Mouse (Mus musculus) mouse trophoblast stem cell (cell line): ENCODE results near the gene Zap70.

Experiments
- in situ Hi-C, 2 experiments: fragments of 300-500 bp; cut with MseI, MboI; formaldehyde crosslinking; loops; 2 replicates in 1 of 2; 3 replicates in 1 of 2; pipeline ENCODE4 v1.15.1; 2025

Zap70 gene

GRCm38 (mm10) chr1:36761568-36761967, at the start of gene Zap70:
Gene Zap70 (plus strand): TSS chr1:36761798.
- in situ Hi-C loops, result no loop called here

- in situ Hi-C loops, result no loop called here
Measured at GRCm38 (mm10) chr1:36714311-36714710, 47.3 kb upstream of the Zap70 start, which contains the start of gene Actr1b. Gene Actr1b (minus strand): TSS chr1:36714422.

- in situ Hi-C loops, result no loop called here
Measured at GRCm38 (mm10) chr1:36718786-36719185, 42.8 kb upstream of the Zap70 start.

- in situ Hi-C loops, result no loop called here
Measured at GRCm38 (mm10) chr1:36723146-36724056, 38.2 kb upstream of the Zap70 start.

- in situ Hi-C loops, result no loop called here
Measured at GRCm38 (mm10) chr1:36724057-36724431, 37.6 kb upstream of the Zap70 start.

GRCm38 (mm10) chr1:36737300-36737699, 24.3 kb upstream of the Zap70 start:
- in situ Hi-C loops, result no loop called here

GRCm38 (mm10) chr1:36739231-36739630, 22.4 kb upstream of the Zap70 start:
- in situ Hi-C loops, result no loop called here

- in situ Hi-C loops, result no loop called here
Measured at GRCm38 (mm10) chr1:36743046-36743445, 18.6 kb upstream of the Zap70 start.

- in situ Hi-C loops, result no loop called here
Measured at GRCm38 (mm10) chr1:36744268-36744944, 17.2 kb upstream of the Zap70 start.

GRCm38 (mm10) chr1:36745661-36746060, 15.9 kb upstream of the Zap70 start:
- in situ Hi-C loops, result no loop called here

- in situ Hi-C loops, result no loop called here
Measured at GRCm38 (mm10) chr1:36746452-36746851, 15.1 kb upstream of the Zap70 start.

- in situ Hi-C loops, result no loop called here
Measured at GRCm38 (mm10) chr1:36753932-36754675, 7.5 kb upstream of the Zap70 start.

- in situ Hi-C loops, result no loop called here
Measured at GRCm38 (mm10) chr1:36758553-36758952, 3.0 kb upstream of the Zap70 start.

GRCm38 (mm10) chr1:36759076-36759475, 2.5 kb upstream of the Zap70 start:
- in situ Hi-C loops, result no loop called here

GRCm38 (mm10) chr1:36760401-36760800, 1.2 kb upstream of the Zap70 start:
- in situ Hi-C loops, result no loop called here

GRCm38 (mm10) chr1:36761061-36761460, 537 bp upstream of the Zap70 start:
- in situ Hi-C loops, result no loop called here

GRCm38 (mm10) chr1:36766431-36767205, 5.0 kb downstream of the Zap70 start:
- in situ Hi-C loops, result no loop called here

GRCm38 (mm10) chr1:36767321-36767720, 5.7 kb downstream of the Zap70 start:
- in situ Hi-C loops, result no loop called here

- in situ Hi-C loops, result no loop called here
Measured at GRCm38 (mm10) chr1:36768786-36769185, 7.2 kb downstream of the Zap70 start.

- in situ Hi-C loops, result no loop called here
Measured at GRCm38 (mm10) chr1:36769951-36770350, 8.4 kb downstream of the Zap70 start.

GRCm38 (mm10) chr1:36770998-36771397, 9.4 kb downstream of the Zap70 start:
- in situ Hi-C loops, result no loop called here
